Mouse (Mus musculus): ENCODE measurements around the gene Sct.

The Sct gene
- long read RNA-seq, experiment 1: 0 reads
- long read RNA-seq, experiment 2, partial matches to known transcripts: 0 of 1 reads
- long read RNA-seq, experiment 2, other reads (novel, unspliced or antisense): 0 of 1 reads

GRCm38 (mm10) chr7:141278766-141279590 is at the start of gene Sct:
Gene Sct (minus strand): TSS chr7:141279133.
- intact Hi-C loops (cut with DNase I): loop anchor here (5.0 kb wide), 1 partner anchor 38 kb away; no protein-coding TSS in a partner anchor

GRCm38 (mm10) chr7:141328373-141328990 is 49.5 kb upstream of the Sct start:
- intact Hi-C loops (cut with DNase I): no loop called here

- intact Hi-C loops (cut with DNase I): no loop called here
Observed at GRCm38 (mm10) chr7:141327469-141328372, 48.8 kb upstream of the Sct start, which contains the start of the genes Deaf1 and Tmem80. Gene Deaf1 (minus strand): TSS chr7:141327690. Gene Tmem80 (plus strand): TSS chr7:141327739.

GRCm38 (mm10) chr7:141326546-141327446 is 47.9 kb upstream of the Sct start:
- intact Hi-C loops (cut with DNase I): no loop called here

GRCm38 (mm10) chr7:141324686-141325085 is 45.8 kb upstream of the Sct start:
- intact Hi-C loops (cut with DNase I): no loop called here

GRCm38 (mm10) chr7:141319446-141319845 is 40.5 kb upstream of the Sct start:
- intact Hi-C loops (cut with DNase I): loop anchor here (5.0 kb wide), 1 partner anchor 42 kb away; the partner anchor contains the start of genes Cdhr5 and Sct

- intact Hi-C loops (cut with DNase I): loop anchor here (5.0 kb wide), 1 partner anchor 40 kb away; the partner anchor contains the start of genes Cdhr5 and Sct
Observed at GRCm38 (mm10) chr7:141317619-141318132, 38.7 kb upstream of the Sct start.

- intact Hi-C loops (cut with DNase I): loop anchor here (5.0 kb wide), 1 partner anchor 39 kb away; the partner anchor contains the start of genes Cdhr5 and Sct
Observed at GRCm38 (mm10) chr7:141315974-141316373, 37.0 kb upstream of the Sct start.

GRCm38 (mm10) chr7:141315076-141315475 is 36.1 kb upstream of the Sct start:
- intact Hi-C loops (cut with DNase I): loop anchor here (5.0 kb wide), 1 partner anchor 38 kb away; the partner anchor contains the start of genes Cdhr5 and Sct

GRCm38 (mm10) chr7:141314416-141314815 is 35.5 kb upstream of the Sct start:
- intact Hi-C loops (cut with DNase I): no loop called here

GRCm38 (mm10) chr7:141304537-141304936 is 25.6 kb upstream of the Sct start:
- intact Hi-C loops (cut with DNase I): no loop called here

- intact Hi-C loops (cut with DNase I): no loop called here
Observed at GRCm38 (mm10) chr7:141302702-141303268, 23.9 kb upstream of the Sct start.

GRCm38 (mm10) chr7:141301386-141301785 is 22.5 kb upstream of the Sct start:
- intact Hi-C loops (cut with DNase I): no loop called here

- intact Hi-C loops (cut with DNase I): no loop called here
Observed at GRCm38 (mm10) chr7:141299175-141299574, 20.2 kb upstream of the Sct start.

GRCm38 (mm10) chr7:141297926-141298650 is 19.2 kb upstream of the Sct start:
- intact Hi-C loops (cut with DNase I): no loop called here

- intact Hi-C loops (cut with DNase I): no loop called here
Observed at GRCm38 (mm10) chr7:141294479-141294878, 15.5 kb upstream of the Sct start.

- intact Hi-C loops (cut with DNase I): no loop called here
Observed at GRCm38 (mm10) chr7:141293852-141294471, 15.0 kb upstream of the Sct start.

Measured in adrenal gland (tissue).